Mouse (Mus musculus) gastrocnemius, adult 18-20 months (tissue): Measurements from ENCODE around the gene Cntnap5c. TPM values are rescaled to one million over a fixed set of nuclear protein-coding genes. Genes with fewer than 3 reads are reported as not detected.

ENCODE experiments used
- DNase-seq: peaks from one replicate; pipeline ENCODE4 v3.0.0; 2021; ENCODE audit warnings: low spot score
- total RNA-seq, 2 experiments: library from RNA; stranded (reverse); gene quantifications; 2 replicates each; pipeline ENCODE4 v1.2.3; 2021

The Cntnap5c gene
- total RNA-seq, 2 experiments from 2014 or later = not detected

GRCm38 (mm10) chr17:58003322-58003721 lies 234.0 kb downstream of the Cntnap5c start:
- no peak for DNase-seq

- no peak for DNase-seq
These were observed 235.1 kb downstream of the Cntnap5c start for GRCm38 (mm10) chr17:58004491-58004890.

GRCm38 (mm10) chr17:58041178-58041577 lies 271.8 kb downstream of the Cntnap5c start:
- no peak for DNase-seq

GRCm38 (mm10) chr17:58045149-58045548 lies 275.8 kb downstream of the Cntnap5c start:
- no peak for DNase-seq

- no peak for DNase-seq
These were observed 300.5 kb downstream of the Cntnap5c start for GRCm38 (mm10) chr17:58069912-58070311.

GRCm38 (mm10) chr17:58082676-58083075 lies 313.3 kb downstream of the Cntnap5c start:
- no peak for DNase-seq

- no peak for DNase-seq
These were observed 335.1 kb downstream of the Cntnap5c start for GRCm38 (mm10) chr17:58104505-58104904.

- DNase-seq = no peak
These were observed 338.5 kb downstream of the Cntnap5c start for GRCm38 (mm10) chr17:58107901-58108300.

GRCm38 (mm10) chr17:58108335-58108734 lies 339.0 kb downstream of the Cntnap5c start:
- no peak for DNase-seq

- DNase-seq = no peak
These were observed 417.8 kb downstream of the Cntnap5c start for GRCm38 (mm10) chr17:58187171-58187570.

GRCm38 (mm10) chr17:58201148-58201547 lies 431.8 kb downstream of the Cntnap5c start:
- DNase-seq = no peak

- no peak for DNase-seq
These were observed 498.7 kb downstream of the Cntnap5c start for GRCm38 (mm10) chr17:58268058-58268457.

- DNase-seq = no peak
These were observed 581.9 kb downstream of the Cntnap5c start for GRCm38 (mm10) chr17:58351310-58351709.

- no peak for DNase-seq
These were observed 586.9 kb downstream of the Cntnap5c start for GRCm38 (mm10) chr17:58356224-58356623.

GRCm38 (mm10) chr17:58363582-58364267 lies 594.4 kb downstream of the Cntnap5c start:
- DNase-seq = no peak

GRCm38 (mm10) chr17:58370089-58370488 lies 600.7 kb downstream of the Cntnap5c start:
- no peak for DNase-seq

- no peak for DNase-seq
These were observed 638.4 kb downstream of the Cntnap5c start for GRCm38 (mm10) chr17:58407769-58408168.

GRCm38 (mm10) chr17:58408756-58409155 lies 639.4 kb downstream of the Cntnap5c start:
- DNase-seq = no peak

GRCm38 (mm10) chr17:58437443-58437842 lies 668.1 kb downstream of the Cntnap5c start:
- DNase-seq = no peak
